Mouse (Mus musculus) cerebellum, adult (tissue): Measurements from ENCODE around the gene Prr5.
A peak's percentile ranks its signal among the peaks of the same experiment; 100 is the strongest.

Experiments used
- ATAC-seq: cut with Nextera tagmentation; 2 replicates; pipeline ENCODE4 v1.9.2; 2017; ENCODE audit warnings: mild to moderate bottlenecking, moderate library complexity, mixed read lengths; ENCODE audit not compliant: insufficient number of reproducible peaks, low FRiP score, low TSS enrichment

Prr5 gene

DNA sequence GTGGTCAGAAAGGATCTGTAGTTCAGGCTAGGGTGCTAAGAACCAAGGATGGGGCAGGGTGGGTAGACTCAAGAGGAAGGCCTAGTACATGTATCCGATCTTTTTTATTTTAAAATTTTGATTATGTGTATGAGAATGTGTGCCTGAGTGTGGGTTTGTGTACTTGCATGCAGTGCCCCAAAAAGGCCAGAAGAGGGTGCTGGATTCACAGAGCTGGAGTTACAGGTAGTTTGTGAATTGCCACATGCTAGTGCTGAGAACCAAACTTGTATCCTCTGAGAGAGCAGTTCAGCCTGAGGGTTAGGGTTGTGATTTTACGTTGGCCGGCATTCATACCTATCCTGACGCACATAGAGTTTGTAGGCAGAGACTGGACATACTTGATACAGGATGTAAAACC, 9.7 kb downstream of the Prr5 start:
- ATAC-seq = no peak

DNA sequence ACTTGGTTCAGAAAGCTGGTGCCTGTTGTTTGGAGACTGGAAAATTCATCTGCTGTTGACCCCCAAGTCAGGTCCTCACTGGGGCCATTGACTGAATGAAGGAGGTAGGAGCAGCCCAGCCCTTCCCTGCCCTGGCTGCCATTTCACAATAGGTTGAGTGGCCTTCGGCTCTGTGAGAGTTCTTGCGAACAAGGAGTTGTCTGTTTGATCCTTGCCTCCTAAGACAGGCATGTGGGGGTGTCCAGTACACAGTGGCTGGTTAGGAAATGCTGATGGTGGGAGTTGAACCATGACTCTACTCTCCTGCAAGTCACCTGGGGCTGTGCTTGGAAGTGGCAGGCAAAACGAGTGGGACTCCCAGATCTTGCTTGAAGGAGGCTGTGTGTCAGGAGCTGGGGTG, 10.4 kb downstream of the Prr5 start:
- ATAC-seq = no peak

DNA sequence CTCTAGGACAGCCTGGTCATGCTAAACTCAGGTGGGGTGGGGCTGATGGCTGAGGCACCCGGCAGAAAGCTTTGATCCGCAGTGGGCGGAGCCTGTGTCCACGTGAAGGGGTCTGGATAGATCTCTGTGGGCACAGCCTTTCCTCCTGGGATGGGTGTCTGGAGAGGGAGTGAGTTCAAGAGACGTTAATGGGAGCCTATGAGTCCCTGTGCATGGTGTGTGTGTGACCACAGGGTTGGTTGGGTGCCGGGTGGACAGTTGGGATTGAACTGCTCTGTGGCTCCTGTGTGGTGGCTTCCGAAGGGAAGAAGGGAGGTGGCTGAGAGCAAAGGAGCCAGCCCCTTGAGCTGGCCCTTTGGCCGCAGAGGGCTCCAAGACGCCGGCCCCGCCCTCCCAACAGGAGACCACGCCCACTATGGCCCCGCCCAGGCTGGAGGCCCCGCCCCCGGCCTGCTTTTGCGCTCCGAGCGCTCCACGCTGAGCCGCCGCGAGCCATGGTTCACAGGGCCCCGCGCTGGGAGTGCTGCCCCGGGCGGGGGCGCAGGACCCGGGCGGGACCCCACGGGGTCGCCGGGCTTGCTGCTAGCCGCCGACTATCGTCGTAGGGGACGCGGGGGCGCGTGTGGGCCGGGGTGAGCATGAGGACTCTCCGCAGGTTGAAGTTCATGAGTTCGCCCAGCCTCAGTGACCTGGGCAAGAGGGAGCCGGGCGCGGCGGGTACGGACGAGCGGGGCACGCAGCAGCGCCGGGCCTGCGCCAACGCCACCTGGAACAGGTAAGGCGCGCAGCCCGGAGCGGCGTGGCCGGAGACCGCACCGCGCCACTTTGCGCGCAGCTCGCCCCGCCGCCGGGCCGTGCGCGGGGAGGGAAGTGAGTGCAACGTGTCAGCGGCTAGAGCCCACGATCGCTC, 11.4 kb downstream of the Prr5 start:
- no peak for ATAC-seq

DNA sequence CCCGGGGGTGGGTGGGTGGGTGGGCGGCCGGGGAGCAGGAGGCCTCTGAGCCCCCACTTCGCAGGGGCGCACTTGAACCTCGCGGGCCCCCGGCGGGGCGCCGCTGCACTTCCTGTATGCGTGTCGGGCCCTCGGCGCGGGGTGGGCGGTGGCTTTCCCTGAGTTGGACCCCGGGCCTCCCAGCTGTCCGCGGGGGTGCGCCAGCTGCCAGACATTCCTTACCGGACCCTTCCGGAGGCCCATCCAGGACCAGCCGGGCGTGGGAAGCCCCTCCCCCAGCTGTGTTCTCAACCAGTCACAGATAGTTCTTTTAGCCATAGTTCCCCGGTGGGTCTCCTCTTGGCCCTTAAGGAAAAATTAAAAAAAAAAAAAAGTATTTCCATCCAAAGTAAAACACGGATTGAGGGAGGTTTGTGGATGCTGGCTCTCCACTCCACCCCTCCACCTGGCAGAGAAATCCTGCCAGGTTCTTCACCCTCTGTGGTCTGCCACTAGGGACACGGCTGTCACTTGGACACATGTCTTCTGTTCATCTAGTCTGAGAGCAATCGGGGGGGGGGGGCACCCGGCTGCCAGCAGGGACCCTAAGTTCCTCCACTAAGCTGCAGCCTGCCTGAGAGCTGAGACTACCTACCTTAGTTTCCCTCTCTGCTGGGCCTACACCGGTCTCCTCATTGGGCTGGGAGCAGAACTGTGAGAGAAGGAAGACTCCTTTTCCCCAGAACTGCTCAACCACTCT, 12.2 kb downstream of the Prr5 start:
- ATAC-seq = no peak

DNA sequence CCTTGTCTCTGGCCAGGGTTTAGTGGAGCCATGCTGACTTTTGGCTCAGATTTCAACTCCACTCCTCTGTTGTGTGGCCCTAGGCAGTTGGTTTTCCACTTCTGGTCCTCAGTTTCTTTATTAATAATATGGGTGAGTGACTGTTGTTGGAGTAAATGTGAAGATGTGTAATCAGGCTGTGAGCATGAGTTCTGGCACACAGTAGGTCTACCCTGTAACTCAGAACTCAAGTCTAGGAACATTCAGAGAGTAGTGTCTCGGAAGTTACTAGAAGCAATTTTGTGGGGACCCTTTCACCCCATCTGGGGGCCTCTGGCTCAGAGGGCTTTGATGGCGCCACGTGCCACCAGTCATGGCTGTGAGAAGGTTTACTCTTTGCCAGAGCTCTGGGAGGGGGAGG, 12.8 kb downstream of the Prr5 start:
- no peak for ATAC-seq

DNA sequence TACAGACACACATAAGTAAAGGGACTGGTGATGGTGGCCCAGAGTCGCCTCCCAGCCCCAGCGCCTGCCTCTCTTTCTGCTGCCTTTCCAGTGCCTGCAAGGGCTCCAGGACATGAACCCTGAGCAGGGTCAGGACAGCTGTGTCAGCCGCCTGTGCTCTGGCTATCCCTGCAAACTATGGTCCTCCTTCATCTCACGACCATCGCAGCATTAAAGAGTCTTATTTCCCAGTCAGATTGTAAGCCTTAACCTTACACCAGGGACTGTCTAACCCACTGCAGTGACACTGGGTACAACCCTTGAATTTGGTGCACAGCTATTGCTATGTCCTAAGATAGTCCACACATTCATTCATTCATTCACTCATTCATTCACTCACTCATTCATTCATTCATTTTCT, 13.4 kb downstream of the Prr5 start:
- ATAC-seq = no peak

DNA sequence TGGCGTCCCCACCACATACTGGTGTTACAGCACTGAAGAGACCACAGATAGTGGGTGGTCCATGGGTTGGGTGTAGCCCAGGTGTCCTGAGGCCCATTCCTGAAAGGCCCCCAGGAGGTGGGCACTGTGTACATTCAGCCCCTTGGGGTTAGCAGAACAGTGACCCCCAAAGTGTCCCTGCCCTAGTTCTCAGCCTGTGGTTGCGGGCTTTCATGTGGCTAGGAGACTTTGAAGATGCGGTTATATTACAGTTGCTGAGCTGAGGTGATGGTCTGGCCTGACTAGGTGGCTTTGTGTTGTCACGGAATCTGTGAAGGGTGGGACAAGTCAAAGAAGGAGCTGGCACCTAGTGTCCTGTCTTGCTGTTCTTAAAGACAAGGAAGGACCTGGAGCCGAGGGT, 15.1 kb downstream of the Prr5 start:
- no peak for ATAC-seq

DNA sequence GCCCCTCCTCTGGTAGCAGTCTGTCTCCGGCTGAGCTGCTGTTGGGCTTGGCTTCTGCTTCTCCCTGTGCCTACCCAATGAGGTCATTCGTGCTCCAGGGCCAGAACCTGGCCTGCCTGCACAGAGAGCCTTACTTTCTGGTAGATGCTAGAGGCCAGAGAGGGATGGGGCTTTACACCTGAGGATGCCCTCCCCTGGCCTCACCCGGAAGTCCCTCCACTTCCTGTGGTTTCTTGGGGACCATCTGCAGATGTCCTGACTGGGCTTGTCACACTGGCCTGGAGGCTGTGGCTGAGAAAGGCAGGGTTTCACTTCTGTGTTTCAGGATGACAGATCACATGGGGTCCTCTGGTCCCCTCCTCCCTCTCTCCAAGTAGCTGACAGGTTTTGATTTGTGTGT, 16.0 kb downstream of the Prr5 start:
- ATAC-seq = no peak

DNA sequence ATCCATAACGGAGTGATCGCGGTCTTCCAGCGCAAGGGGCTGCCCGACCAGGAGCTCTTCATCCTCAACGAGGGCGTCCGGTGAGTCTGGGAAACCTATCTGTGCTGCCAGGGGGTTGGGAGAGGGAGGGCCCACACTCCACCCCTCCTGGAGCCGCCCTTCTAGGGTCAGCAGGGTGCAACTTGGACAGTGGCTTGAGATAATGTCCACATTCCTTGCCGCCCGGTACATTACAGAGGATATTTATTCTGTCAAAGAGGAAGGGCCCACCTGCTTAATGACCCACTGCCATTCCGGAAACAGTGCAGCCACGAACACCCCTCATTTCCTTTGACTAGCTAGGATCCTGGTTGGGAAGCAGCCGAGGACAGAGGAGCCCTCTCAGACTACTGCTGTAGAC, 18.5 kb downstream of the Prr5 start:
- ATAC-seq = no peak

DNA sequence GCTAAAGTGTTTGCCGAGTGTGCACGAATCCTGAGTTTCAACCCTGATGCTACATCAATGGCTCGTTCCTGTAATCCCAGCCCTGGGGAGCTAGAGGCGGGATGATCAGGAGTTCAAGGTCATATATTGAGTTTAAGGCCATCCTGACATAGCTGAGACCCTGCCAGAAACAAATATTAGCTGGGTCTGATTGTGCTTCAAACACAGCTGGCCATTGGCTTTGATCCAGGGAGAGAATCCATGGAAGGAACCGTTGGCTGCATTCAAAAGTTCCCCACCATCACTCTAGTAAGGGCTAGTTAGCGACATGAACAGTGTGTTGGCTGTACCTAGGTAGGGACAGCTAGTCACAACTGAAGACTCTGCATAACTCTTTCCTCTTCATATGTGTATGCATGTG, 19.9 kb downstream of the Prr5 start:
- ATAC-seq = no peak

DNA sequence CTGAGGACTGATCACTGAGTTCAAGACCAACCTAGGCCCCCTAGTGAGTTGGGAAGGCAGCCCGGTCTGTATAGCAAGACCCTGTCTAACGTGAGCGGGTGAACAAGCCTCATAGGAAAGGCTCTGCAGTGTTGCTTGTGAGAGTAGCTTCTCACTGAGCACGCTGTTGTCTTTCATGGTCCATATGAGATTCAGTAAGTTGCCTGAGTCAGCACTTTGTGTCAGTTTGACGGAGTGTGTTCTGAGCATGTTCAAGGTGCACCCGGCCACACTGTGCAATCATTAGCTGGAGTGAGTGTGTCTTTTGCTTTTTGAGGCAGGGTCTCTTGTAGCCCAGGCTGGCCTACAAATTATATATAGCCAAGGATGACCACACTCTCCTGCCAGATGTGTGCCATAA, 22.1 kb downstream of the Prr5 start:
- no peak for ATAC-seq

DNA sequence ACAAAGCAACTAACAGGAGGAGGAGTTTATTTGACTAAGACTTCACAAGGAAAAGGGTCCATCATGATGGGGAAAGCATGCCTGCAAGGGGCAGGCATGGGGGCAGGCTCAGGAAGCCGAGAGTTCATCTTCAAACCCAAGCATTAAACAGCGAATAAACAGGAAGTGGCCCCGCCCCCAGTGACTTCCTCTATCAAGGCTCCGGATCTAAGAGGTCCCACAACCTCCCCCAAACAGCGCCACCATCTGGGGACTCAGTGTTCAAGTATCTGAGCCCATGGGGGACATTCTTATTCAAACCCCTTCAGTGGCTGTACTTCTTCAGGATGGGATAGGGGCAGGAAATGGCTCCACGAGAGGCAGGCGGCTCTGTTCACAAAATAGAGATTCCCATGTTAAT, 23.2 kb downstream of the Prr5 start:
- no peak for ATAC-seq

DNA sequence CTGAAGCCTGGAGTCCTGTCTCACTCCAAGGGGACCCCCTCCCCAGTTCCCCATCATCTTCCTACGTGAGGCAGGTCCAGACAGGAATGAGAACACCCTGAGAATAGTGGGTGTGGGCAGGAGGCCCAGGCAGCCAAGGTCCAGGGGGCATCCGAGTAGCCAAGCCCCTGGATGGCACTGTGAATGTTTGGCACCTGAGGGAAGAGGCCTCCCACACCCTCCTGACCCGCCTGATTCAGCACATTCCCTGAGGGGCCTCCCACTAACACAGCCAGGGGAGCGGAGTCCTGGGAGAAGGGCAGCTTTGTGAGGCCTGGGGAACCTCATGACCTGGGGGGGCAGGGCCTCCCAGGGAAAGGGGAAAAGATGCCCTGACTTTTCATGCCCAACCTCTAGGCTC, 26.6 kb downstream of the Prr5 start:
- no peak for ATAC-seq

DNA sequence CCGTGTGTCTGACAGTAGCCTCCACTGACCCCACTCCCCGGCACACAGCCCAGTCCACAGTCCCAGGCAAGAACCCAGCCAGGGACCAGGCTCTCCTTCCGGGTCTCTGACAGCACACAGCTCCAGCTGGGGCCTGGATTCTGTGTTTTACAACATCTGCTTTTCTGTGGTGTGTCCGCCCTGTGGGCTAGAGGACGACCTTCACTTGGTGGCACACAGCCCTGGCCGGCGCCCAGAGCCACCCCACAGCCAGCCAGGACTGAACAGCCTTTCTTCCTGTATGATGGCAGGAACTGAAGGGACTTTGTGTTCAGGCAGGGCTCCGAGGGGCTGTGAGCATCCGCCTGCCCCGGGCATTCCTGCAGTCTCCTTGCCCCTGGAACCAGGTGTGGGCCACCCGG, 28.2 kb downstream of the Prr5 start:
- ATAC-seq = no peak

DNA sequence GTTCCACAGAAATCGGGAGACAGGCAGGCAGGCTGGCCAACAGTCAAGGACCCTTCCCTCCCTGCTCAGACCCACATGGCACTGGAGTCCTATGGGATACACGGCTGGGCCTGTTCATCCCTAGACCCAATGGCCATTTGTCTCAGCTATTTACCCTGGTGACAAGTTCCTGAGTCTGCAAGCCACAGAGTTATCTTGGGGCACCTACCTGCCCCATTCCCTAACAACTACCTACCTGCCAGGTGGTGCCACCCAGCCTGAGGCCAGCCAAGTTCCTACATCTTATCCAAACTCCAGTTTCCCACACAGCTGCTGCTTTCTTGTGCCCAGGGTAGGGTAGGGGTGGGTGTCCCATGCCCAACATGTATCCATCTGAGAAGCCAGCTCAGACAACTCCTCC, 28.8 kb downstream of the Prr5 start:
- no peak for ATAC-seq

DNA sequence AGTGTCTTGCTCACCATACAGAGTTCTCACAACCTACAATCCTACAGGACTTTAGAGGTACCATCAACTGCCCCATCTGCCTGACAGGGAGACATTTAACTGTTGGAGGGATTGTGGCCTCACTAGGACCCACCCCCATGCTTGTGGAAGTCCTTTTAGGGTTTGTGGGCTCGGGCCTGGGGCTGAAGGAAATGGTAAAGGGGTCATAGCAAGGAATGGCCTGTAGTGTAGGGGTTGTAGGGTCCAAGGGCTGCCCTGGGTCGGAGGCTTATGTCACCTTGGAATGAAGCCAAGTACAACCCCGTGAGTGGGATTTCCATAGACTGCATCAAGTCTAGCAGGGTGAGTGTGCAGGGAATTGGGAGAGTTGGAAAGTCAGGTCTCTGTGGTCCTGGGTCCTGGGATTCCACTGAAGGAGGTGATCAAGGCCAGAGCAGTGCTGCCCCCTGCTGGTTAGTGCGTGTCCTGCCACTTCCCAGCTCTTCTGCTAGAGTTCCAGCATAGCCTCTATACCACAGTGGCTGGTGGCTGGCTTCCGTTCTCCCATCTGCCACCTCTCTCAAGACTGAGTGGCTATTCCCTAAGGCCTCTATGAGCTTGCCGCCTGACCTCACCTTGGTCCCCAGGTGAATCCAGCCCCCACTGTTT, 30.9 kb downstream of the Prr5 start:
- 0 out of 2 replicates have a peak, but pooled peaks have one; percentile 21 for ATAC-seq

DNA sequence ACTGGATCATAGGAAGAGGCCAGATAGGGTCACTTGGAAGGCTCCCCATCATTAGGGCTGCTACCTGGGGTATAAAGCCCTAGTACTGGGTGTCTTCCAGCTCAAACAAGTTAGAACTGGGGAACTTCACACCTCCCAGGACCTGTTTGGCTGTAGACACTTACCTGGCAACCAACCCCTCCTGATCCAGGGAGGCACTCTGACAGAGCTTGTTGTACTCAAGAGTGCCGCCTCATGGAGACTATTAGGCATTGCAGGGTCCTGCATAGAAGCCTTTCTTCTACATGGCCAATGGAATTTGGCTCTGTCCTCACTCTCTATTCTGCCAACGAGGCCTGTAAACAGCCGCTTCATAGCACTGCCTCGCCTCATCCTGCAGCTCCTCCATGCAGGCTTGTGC, 32.5 kb downstream of the Prr5 start:
- no peak for ATAC-seq

DNA sequence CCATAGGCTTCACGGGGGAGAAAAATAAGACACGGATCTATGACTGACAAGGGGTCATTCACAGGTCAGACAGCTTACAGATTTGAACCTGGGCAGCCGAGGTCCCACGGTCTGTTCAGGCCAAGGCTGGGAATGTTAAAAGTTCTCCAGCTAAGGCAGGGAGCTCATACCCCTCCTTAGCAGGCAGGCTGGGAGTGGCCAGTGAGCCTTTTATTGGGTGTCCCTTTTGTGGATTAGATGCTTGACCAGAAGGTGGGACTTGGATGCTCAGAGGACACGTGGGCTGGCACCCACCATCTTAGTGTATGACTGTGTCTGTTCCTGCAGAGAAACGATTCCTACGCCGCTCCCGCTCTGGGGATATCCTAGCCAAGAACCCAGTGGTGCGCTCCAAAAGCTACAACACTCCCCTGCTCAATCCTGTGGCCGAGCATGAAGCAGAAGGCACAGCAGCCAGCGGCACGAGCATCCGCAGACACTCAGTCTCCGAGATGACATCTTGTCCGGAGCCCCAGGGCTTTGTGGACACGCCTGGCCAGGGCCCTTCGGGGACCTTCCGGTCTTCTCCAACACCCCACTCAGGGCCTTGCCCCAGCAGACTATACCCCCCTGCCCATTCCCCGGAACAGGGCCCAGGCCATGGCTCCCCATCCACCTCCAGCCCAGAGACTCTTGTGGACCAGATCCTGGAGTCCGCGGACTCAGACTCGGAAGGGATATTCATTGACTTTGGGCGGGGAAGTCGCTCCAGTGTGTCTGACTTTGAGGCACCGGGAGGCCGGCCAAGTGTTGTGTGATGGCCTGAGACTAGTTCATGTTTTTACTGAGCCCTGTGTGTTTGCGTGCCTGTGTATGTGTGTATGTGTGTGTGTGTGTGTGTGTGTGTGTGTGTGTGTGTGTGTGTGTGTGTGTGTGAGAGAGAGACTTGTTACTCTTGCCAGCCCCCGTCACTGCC, 33.2 kb downstream of the Prr5 start:
- no peak for ATAC-seq

DNA sequence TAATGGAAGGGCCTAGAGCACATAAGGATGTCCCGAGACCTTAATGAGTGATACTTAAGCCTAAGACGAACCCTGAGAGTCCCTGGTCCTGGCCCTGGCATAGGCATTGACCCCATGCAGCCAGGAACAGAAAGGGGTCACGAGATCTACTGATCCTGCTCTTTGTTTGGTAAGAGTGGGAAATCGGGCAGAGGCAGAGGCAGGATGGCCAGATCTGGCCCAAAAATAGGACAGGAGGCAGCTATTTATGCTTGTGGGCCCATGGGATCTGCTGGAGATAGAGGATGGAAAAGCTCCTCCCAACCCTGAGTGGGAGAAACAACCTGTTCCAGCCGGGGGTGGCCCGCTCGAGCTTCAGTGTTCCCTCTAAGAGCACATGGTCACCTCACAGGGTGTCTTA, 34.6 kb downstream of the Prr5 start:
- no peak for ATAC-seq

DNA sequence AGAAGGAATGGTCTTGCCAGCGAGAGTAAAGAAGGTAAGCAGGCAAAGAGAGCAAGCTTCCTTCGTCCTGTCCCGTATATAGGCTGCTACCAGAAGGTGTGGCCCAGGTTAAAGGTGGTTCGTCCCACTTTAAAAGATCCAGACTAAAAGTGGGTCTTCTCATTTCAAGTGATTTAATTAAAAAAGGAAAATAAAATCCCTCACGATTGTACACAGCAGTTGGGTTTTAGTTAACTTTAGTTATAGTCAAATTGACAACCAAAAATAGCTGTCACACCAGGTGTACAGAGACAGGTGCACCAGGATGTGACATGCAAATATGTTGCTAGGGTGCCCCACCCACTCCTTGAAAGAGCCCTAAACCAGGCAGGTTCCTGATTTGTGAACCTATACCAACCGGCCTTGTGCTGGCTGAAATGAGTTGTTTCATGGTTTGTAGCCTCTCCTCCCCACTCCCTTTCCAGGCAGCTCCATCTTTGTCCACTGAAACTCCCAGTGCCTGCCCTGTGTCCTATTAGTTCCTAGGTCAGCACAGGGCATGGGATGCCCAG, 36.0 kb downstream of the Prr5 start:
- no peak for ATAC-seq
